Mouse (Mus musculus): ENCODE results near the gene Tcp10a.
"Not testable (repeated sequence)": the region's sequence is repeated elsewhere in the genome, so short reads cannot be mapped to it uniquely, and the experiment has no call there.

Tcp10a gene

GRCm38 (mm10) chr17:7371879-7372278, 47.4 kb downstream of the Tcp10a start, which contains the start of gene Gm49630:
TSS of gene Gm49630 (minus strand) at chr17:7371979.
- not testable (repeated sequence) for DNase-seq

- DNase-seq = not testable (repeated sequence)
Measured at GRCm38 (mm10) chr17:7376951-7377700, 52.7 kb downstream of the Tcp10a start.

- DNase-seq = not testable (repeated sequence)
Measured at GRCm38 (mm10) chr17:7377907-7378306, 53.5 kb downstream of the Tcp10a start.

- DNase-seq = not testable (repeated sequence)
Measured at GRCm38 (mm10) chr17:7382711-7383110, 58.3 kb downstream of the Tcp10a start.

- not testable (repeated sequence) for DNase-seq
Measured at GRCm38 (mm10) chr17:7383167-7384143, 59.0 kb downstream of the Tcp10a start.

- not testable (repeated sequence) for DNase-seq
Measured at GRCm38 (mm10) chr17:7385364-7385763, 60.9 kb downstream of the Tcp10a start, which contains the start of gene Unc93a2. TSS of gene Unc93a2 (minus strand) at chr17:7385464.

GRCm38 (mm10) chr17:7386016-7386415, 61.6 kb downstream of the Tcp10a start:
- DNase-seq = not testable (repeated sequence)

- DNase-seq = not testable (repeated sequence)
Measured at GRCm38 (mm10) chr17:7388341-7388957, 64.0 kb downstream of the Tcp10a start.

GRCm38 (mm10) chr17:7388958-7389356, 64.5 kb downstream of the Tcp10a start:
- DNase-seq = not testable (repeated sequence)

- not testable (repeated sequence) for DNase-seq
Measured at GRCm38 (mm10) chr17:7389898-7390297, 65.5 kb downstream of the Tcp10a start.

- not testable (repeated sequence) for DNase-seq
Measured at GRCm38 (mm10) chr17:7395116-7395515, 70.7 kb downstream of the Tcp10a start.

All from kidney, adult 18-20 months (tissue).